Mouse (Mus musculus) stomach, embryonic 15.5 days (tissue): ENCODE data around the gene Add3. TPM values are rescaled to one million over a fixed set of nuclear protein-coding genes. Genes with fewer than 3 reads are reported as not detected.

Experiments used
- ATAC-seq: fragments of 200-750 bp; cut with Nextera tagmentation; 2 replicates; pipeline ENCODE4 v1.8.0; 2017; ENCODE audit warnings: low read depth, moderate number of reproducible peaks, moderate TSS enrichment; ENCODE audit not compliant: insufficient read depth, low FRiP score
- H3K27ac ChIP-seq: fragments of 300-500 bp; sonication (generic); 2 replicates; pipeline ENCODE4 v1.5.1; 2015; ENCODE audit warnings: mild to moderate bottlenecking, inconsistent platforms
- H3K27me3 ChIP-seq: fragments of 300-500 bp; sonication (generic); replicated peaks from 2 replicates; pipeline ENCODE4 v1.6.1; 2015; ENCODE audit warnings: inconsistent platforms
- H3K36me3 ChIP-seq: fragments of 300-500 bp; sonication (generic); 2 replicates; pipeline ENCODE4 v1.6.1; 2015; ENCODE audit warnings: inconsistent platforms
- H3K4me1 ChIP-seq: fragments of 300-500 bp; sonication (generic); 2 replicates; pipeline ENCODE4 v1.6.1; 2015; ENCODE audit warnings: inconsistent platforms
- H3K4me2 ChIP-seq: fragments of 300-500 bp; sonication (generic); 2 replicates; pipeline ENCODE4 v1.6.1; 2015; ENCODE audit warnings: mild to moderate bottlenecking, inconsistent platforms
- H3K4me3 ChIP-seq: fragments of 300-500 bp; sonication (generic); replicated peaks from 2 replicates; pipeline ENCODE4 v1.5.1; 2015; ENCODE audit warnings: inconsistent platforms
- H3K9ac ChIP-seq: fragments of 300-500 bp; sonication (generic); 2 replicates; pipeline ENCODE4 v1.6.1; 2015; ENCODE audit warnings: inconsistent platforms
- H3K9me3 ChIP-seq: fragments of 300-500 bp; sonication (generic); 2 replicates; pipeline ENCODE4 v1.6.1; 2016; ENCODE audit warnings: inconsistent platforms
- WGBS: fragments of 180-500 bp; shearing (Covaris S2); methylation state at CpG from one replicate; pipeline ENCODE4 v1.1.7; 2015; 5-methylcytosine and 5-hydroxymethylcytosine counted together
- polyA plus RNA-seq: library from polyadenylated mRNA; unstranded; fragments of >200 nt; fragmentation: Nextera tagmentation; extraction: Ambion mirVana; gene quantifications from 2 replicates; pipeline ENCODE4 v1.2.1, GENCODE M21; 2015

Add3 gene
- polyA plus RNA-seq, 1 experiment from 2014 or later: 89.0 TPM

DNA sequence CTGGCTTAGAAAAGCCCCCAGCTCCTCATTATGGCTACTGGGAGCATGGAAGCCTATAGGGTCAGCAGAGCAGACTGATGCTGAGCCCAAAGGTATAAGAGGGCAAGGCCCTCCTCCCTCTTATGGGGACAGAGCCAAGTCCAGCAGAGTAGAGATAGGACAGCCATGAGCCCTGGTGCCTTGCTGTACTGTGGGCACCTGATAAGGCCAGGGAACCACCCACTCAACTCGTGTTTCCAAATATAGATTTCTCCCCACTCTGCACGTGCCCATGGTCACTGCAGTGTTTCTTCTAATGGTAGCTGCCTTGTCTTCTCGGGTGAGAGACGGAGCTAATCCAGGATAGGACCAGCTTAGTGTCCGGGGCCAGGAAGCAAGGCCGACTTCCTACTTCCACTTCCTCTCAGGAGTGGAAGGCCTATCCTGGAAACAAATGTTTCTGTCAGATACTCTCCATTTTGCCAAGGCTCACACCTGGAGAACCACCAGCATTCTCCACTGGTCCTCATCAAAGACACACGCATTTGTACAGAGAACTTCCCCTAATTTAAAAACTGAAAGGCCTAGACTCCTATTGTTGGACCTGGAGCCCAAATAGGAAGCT, 116.8 kb downstream of the Add3 start:
- no peak overlapping the region for H3K27ac ChIP-seq
- H3K36me3 ChIP-seq: no peaks in the 10 kb centered on the region
- no peaks in the 10 kb centered on the region for H3K27me3 ChIP-seq
- no peak overlapping the region for H3K9ac ChIP-seq
- H3K4me2 ChIP-seq: no peak overlapping the region
- no peak overlapping the region for H3K4me3 ChIP-seq
- peak; percentile 90 for ATAC-seq
- no peaks in the 10 kb centered on the region for H3K4me1 ChIP-seq
- 75% methylated on average over 7 of the region's 7 CpGs for WGBS
- H3K9me3 ChIP-seq: no peaks in the 10 kb centered on the region

DNA sequence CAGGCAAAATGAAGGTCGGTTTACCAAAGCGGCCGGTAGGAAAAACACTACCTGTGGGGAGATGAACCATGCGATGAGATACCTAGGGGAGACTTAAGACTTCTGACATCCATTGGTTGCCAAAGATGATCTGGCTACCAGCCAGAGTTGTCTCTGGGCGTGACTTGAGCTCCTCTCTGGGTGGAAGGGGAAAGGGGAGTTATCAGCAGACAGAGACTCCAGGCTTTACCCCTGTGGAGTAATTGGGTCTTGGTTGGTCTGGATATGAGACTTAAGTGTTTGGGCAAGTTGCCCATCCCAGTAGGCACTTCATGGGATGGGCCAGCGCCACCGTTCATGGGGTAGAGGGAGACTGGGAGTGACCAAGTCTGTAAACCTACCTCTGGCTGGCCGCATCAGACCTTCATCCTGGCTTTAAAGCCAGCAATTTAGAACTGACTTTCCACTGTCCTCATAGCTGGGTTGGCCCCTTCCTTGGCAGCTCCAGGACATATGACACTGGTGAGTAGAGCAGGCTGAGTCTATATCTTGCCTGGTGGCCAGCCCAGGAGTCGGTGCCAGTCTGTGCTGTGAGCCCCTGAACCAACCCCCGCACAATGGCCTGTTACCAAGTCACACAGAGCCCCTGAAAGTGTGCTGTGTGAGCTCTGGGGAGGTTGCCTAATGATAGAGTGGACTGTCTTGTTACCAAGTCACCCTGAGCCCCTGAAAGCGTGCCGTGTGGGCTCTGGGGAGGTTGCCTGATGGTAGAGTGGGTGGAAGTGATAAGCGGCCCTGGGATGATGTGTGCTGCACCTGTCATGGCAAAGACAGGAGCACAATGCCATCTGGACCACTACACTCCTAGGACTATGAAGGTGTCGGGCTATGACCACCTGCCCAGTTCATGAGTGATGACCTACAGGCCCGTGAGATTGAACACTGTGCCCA, 117.7 kb downstream of the Add3 start:
- no peaks in the 10 kb centered on the region for H3K9me3 ChIP-seq
- WGBS: 85% methylated on average over 15 of the region's 15 CpGs
- no peaks in the 10 kb centered on the region for H3K27me3 ChIP-seq
- H3K4me3 ChIP-seq: no peak overlapping the region
- peak; percentile 75 for ATAC-seq
- no peaks in the 10 kb centered on the region for H3K36me3 ChIP-seq
- no peak overlapping the region for H3K4me2 ChIP-seq
- no peak overlapping the region for H3K27ac ChIP-seq
- H3K4me1 ChIP-seq: no peaks in the 10 kb centered on the region
- H3K9ac ChIP-seq: no peak overlapping the region

GRCm38 (mm10) chr19:53258740-53259506, 118.7 kb downstream of the Add3 start:
- ATAC-seq: no peak
- no peaks in the 10 kb centered on the region for H3K9me3 ChIP-seq
- H3K27ac ChIP-seq: no peak overlapping the region
- no peak overlapping the region for H3K4me2 ChIP-seq
- H3K9ac ChIP-seq: no peak overlapping the region
- H3K36me3 ChIP-seq: no peaks in the 10 kb centered on the region
- no peak overlapping the region for H3K4me3 ChIP-seq
- no peaks in the 10 kb centered on the region for H3K27me3 ChIP-seq
- 81% methylated on average over 13 of the region's 13 CpGs for WGBS
- H3K4me1 ChIP-seq: no peaks in the 10 kb centered on the region

DNA sequence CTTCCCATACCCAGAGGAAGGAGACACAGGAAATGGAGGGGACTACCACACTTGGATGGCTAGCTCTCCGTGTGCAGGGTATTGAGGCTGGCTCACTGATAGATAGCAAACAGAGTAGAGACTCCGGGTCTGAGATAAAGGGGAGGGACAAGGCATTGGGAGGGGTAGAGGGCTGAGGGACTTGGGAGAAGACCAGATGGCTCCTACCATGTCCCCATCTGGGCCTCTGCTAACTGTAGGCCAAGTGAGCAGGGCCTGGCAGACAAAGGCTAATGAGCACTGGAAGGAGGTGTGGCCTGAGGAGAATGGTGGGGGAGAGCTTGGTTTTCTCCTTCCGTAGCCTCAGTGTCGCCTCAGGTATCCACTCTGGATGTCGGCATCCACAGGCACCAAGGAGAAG, 119.3 kb downstream of the Add3 start:
- H3K27me3 ChIP-seq: no peaks in the 10 kb centered on the region

GRCm38 (mm10) chr19:53260261-53260660, 120.0 kb downstream of the Add3 start:
- H3K27ac ChIP-seq: no peak overlapping the region
- H3K4me1 ChIP-seq: 0 out of 2 replicates have a peak, but pooled peaks cover 5% of the 10 kb centered on the region
- no peak for ATAC-seq
- H3K4me2 ChIP-seq: no peak overlapping the region
- WGBS: 77% methylated on average over 10 of the region's 10 CpGs
- H3K4me3 ChIP-seq: no peak overlapping the region
- no peaks in the 10 kb centered on the region for H3K27me3 ChIP-seq
- no peaks in the 10 kb centered on the region for H3K9me3 ChIP-seq
- no peak overlapping the region for H3K9ac ChIP-seq
- no peaks in the 10 kb centered on the region for H3K36me3 ChIP-seq

More for the DNA sequence above, 119.3 kb downstream of the Add3 start:
- WGBS: 46% methylated on average over 5 of the region's 5 CpGs
- H3K27ac ChIP-seq: no peak overlapping the region
- no peaks in the 10 kb centered on the region for H3K4me1 ChIP-seq
- no peaks in the 10 kb centered on the region for H3K9me3 ChIP-seq
- no peak; the same call in 1 of the 2 replicates for ATAC-seq
- H3K4me2 ChIP-seq: no peak overlapping the region
- no peak overlapping the region for H3K4me3 ChIP-seq
- no peak overlapping the region for H3K9ac ChIP-seq
- H3K36me3 ChIP-seq: no peaks in the 10 kb centered on the region

DNA sequence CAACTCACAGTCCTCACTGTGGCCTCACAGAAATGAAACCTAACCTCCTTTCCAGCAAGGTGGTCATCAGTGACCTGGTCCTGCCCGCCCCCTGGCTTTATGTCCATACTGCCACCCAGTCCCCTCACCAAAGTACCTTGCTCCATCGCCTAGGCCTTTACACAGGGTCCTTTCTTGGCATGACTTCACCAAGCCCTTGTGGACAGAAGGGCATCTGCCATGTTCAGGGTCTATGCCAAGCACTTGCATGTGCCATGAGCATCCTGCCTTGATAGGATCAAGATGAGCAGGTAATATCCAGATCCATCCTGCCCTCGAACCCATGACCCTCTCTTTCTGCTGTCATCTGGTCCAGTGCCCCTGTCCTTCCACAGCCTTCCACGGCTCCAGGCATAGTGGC, 120.6 kb downstream of the Add3 start:
- WGBS: 93% methylated on average over 4 of the region's 4 CpGs
- H3K4me3 ChIP-seq: no peak overlapping the region
- 0 out of 2 replicates have a peak, but pooled peaks cover 7% of the 10 kb centered on the region for H3K4me1 ChIP-seq
- no peaks in the 10 kb centered on the region for H3K27me3 ChIP-seq
- no peaks in the 10 kb centered on the region for H3K36me3 ChIP-seq
- H3K9me3 ChIP-seq: no peaks in the 10 kb centered on the region
- no peak overlapping the region for H3K4me2 ChIP-seq
- no peak overlapping the region for H3K27ac ChIP-seq
- ATAC-seq: no peak
- no peak overlapping the region for H3K9ac ChIP-seq

DNA sequence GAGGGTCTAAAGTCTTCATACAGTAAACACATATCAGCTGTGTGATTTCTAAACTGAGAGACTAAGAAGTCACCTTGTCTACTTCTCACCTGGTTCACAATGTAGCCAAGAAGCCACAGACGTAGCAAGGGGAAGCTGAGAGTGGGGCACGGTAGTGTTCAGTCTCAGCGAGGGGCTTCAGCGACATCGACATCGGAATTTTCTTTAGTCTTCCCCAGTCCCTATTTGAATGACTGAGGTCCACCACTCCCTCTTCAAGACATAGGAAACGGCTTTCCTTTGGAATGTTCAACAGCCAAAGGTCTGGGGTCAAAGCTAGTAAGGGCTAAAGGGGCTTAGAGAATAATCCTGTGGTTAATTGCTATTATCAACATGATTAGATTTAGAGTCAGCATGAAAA, 121.8 kb downstream of the Add3 start:
- WGBS: 80% methylated on average over 7 of the region's 7 CpGs
- Histone ChIP-seq H3K27ac (no peak overlapping the region), H3K36me3 (no peaks in the 10 kb centered on the region), H3K9me3 (no peaks in the 10 kb centered on the region), H3K4me1 (0 out of 2 replicates have a peak, but pooled peaks cover 7% of the 10 kb centered on the region), H3K4me2 (no peak overlapping the region), H3K27me3 (no peaks in the 10 kb centered on the region), H3K4me3 (no peak overlapping the region), H3K9ac (no peak overlapping the region)
- ATAC-seq: no peak

DNA sequence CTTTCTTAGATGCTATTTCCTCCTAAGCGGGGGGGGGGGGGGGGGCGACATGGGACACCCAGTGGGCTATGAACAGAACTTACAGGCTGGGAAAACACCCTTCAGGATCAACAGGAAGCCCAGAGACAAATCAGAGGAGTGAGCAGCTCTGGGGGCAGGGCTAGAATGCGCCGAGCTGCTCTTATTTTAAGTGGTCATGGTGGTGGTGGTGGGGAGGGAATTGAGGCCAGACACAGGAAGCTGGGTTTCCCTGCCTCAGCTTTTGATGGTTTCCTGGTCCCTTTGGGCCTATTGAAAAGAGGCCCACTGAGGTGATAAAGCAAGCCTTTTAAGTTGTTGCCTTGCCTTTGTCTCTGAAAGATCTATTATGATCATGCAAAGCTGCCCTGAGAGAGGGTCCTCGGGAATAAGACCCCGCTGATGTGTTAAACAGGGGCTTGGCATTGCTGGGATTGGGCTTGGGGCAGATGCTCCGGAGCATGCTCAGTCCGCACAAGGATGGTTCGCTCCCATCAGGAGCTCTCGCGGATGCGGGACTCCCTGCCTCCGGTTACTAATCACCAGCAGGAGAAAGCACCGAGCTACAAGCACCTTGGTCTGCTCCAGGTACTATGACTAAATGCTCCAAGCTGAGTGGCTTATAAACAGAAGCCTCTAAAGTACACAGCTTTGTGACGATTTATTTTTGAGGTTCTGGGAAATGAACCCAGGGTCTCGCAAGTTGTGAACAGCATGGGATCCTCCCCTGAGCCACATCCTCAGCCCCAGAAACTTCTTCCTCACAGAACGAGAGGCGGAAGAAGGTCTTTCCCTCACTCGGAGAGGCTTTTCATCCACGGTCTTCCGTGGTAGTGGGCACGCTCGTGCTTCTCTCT, 123.9 kb downstream of the Add3 start:
- 0 out of 2 replicates have a peak, but pooled peaks cover 7% of the 10 kb centered on the region for H3K4me1 ChIP-seq
- H3K4me3 ChIP-seq: no peak overlapping the region
- WGBS: 42% methylated on average over 23 of the region's 23 CpGs
- ATAC-seq: no peak
- H3K4me2 ChIP-seq: no peak overlapping the region
- no peaks in the 10 kb centered on the region for H3K36me3 ChIP-seq
- H3K9ac ChIP-seq: no peak overlapping the region
- no peaks in the 10 kb centered on the region for H3K9me3 ChIP-seq
- no peaks in the 10 kb centered on the region for H3K27me3 ChIP-seq
- no peak overlapping the region for H3K27ac ChIP-seq

DNA sequence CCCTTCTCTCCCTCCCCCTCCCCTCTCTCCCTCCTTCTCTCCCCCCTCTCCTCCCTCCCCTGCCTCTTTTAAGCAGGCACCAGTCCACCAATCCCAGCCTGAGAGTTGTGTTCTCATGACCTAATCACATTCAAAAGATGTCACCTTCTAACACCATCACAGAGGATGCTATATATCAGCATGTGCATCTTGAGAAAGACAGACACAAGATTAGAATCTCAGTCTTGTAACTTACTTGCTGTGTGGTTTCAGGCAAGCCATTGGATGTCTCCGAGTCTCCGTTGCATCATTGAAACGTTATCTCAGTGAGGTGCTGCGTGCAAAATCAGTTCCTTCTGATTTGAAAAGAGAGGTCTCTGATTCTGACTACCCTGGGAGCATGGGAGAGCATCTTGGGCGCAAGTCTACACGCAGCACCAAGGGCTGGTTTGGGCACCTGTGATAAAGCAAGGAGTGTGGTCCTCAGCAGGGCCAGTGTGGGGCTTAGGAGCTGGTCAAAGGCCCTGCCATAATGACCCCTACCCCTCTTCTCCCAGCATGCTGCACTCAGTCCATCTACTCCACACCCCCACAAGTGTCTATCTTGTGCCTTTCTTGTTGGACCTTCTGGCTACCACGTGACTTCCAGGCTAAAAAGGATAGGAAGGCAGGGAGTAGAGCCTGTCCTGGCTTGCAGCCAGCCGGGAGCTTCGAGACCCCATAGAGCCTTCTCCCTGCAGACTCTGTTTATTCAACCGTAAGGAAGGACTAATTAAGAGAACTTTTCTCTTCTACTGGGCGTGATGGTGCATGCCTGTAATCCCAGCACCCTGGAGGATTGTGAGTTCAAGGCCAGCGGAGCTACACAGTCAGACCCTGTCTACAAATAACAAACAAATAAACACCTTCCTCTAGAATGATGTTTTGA, 124.8 kb downstream of the Add3 start:
- Histone ChIP-seq H3K9ac (no peak overlapping the region), H3K9me3 (no peaks in the 10 kb centered on the region), H3K27ac (no peak overlapping the region), H3K4me2 (no peak overlapping the region), H3K4me1 (0 out of 2 replicates have a peak, but pooled peaks cover 7% of the 10 kb centered on the region), H3K36me3 (no peaks in the 10 kb centered on the region), H3K4me3 (no peak overlapping the region), H3K27me3 (no peaks in the 10 kb centered on the region)
- ATAC-seq: no peak
- WGBS: 48% methylated on average over 12 of the region's 12 CpGs

GRCm38 (mm10) chr19:53267305-53267704, 127.1 kb downstream of the Add3 start:
- WGBS: 90% methylated on average over 9 of the region's 9 CpGs

More at GRCm38 (mm10) chr19:53267305-53267704, 127.1 kb downstream of the Add3 start:
- ATAC-seq: no peak
- Histone ChIP-seq H3K4me3 (no peak overlapping the region), H3K27me3 (no peaks in the 10 kb centered on the region), H3K4me2 (no peak overlapping the region), H3K36me3 (no peaks in the 10 kb centered on the region), H3K27ac (no peak overlapping the region), H3K9me3 (no peaks in the 10 kb centered on the region), H3K4me1 (0 out of 2 replicates have a peak, but pooled peaks cover 7% of the 10 kb centered on the region), H3K9ac (no peak overlapping the region)
